Mouse (Mus musculus): ENCODE measurements around the gene 1700008O03Rik. TPM values are rescaled to one million over a fixed set of nuclear protein-coding genes. Genes with fewer than 3 reads are reported as not detected.

1700008O03Rik gene
- polyA plus RNA-seq, 1 experiment, result 0.43 TPM

DNA sequence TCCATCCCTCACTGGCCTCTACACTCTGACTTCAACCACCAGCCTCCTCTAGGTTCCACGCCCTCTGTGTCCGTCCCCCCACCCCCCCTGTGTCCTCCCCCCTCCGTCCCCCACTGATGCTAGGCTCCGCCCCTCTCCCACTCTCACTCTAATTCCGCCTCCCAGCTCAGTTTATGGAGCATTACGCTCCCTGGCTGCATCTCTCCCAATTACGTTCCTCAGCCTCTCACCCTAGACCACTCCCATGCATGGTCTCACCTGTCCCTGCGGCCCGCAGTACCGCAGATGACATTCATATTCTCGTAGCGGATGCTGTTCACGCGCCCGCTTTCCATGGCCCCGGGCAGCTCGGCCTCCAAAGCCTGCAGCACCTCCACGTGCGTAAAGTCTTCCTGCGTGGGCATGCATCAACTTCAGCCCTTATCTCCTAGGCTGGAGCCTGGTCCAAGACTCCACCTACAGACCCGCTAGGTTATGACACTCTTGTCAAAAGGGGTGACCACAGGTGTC is 24.8 kb downstream of the 1700008O03Rik start:
- peaks cover 10% of the 10 kb centered on the region for H3K4me1 ChIP-seq (ENCODE audit: control insufficient read depth, insufficient read depth, insufficient read length, low read length)
- peaks cover 27% of the 10 kb centered on the region for H3K27me3 ChIP-seq (ENCODE audit: control insufficient read depth, insufficient read depth, low read length)
- WGBS, result 11% methylated on average over 21 of the region's 21 CpGs
- no peak overlapping the region for H3K4me3 ChIP-seq (ENCODE audit: low read depth, low read length)
- TF ChIP-seq POLR2A (IDR thresholded peaks at IDR 0.05; ENCODE audit: low read depth, low read length) (no peak), CTCF (IDR thresholded peaks at IDR 0.05; ENCODE audit: extremely low read depth, insufficient read length, insufficient replicate concordance, low read depth, low read length) (no peak)
- no peak overlapping the region for H3K27ac ChIP-seq (ENCODE audit: insufficient read depth, low read depth, low read length)
- H3K36me3 ChIP-seq (ENCODE audit: control insufficient read depth, insufficient read depth, low read length), result no peaks in the 10 kb centered on the region

DNA sequence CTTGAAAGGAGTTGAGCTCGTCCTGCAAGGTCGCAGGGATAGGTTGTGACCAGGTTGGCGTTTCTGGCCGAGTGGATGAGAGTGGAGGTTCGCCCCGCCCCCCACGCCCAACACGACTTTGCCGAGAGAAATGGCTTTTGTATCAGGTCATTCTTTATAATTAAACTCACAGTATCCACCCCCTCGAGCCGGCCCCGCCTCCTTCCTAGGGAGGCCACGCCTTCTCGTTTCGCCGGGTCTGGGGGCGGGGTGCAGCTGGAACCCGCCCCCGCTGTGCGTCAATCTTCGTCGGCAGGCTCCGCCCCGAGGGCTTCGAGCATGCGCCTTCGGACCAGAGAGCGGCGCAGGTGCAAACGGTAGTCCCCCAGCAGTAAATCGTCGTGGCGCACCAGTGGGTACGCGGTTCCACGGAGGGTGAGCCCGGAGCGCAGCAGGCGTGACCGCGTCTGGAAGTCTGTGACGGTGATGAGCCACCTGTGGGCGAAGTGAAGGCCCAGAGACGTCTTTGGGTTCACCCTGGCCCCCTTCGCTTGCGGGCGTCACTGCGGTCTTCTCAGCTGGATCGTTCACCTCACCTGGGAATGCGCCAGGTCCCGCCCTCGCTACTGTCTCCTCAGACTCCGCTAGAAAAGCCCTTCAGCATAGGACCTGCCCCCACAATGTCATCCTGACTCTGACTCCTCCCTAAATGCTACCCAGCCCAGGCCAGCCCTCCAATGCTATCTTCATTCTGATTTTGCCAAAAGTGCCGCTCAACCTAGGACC is 25.5 kb downstream of the 1700008O03Rik start:
- under 1% methylated on average over 54 of the region's 54 CpGs for WGBS

DNA sequence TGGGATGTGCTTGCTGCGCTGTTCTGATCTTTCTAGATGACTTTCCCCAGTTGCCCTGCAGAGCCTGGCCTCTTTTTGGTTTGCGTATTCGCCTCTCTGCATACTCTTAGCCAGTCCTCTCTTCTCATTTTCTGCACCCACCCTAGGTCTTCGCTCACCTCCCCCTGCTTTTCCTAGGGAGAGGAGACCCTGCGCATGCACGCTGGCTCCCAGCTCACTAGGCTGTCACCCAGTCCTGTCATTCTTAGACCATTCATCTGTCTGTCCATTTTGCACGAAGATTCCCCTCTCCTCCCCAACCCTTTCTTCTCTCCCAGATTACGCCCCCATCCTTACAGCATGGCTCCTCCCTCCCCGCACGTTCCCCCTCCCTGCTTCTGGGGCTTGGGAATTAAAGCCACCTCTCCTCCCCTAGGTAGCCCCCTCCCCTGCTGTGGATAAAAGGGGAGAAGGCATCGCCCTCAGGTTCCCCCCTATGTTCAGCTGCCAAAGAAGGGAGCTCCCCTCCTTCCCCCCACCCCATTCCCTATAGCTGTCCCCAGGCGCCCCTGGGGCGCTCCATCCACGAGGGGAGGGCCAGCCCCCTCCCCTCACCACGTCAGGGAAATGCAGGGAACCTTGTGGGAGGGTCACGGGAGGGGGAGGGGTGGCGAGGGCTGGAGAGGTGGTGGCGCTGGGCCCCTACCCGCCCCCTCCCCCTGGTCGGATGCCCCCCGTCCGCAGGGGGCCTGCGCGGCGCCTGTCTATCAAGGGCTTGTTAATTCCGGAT is 26.6 kb downstream of the 1700008O03Rik start:
- no peak for TF ChIP-seq POLR2A (IDR thresholded peaks at IDR 0.05; ENCODE audit: low read depth, low read length)
- no peak for TF ChIP-seq CTCF (IDR thresholded peaks at IDR 0.05; ENCODE audit: extremely low read depth, insufficient read length, insufficient replicate concordance, low read depth, low read length)
- WGBS, result 9% methylated on average over 24 of the region's 26 CpGs
- Histone ChIP-seq H3K36me3 (ENCODE audit: control insufficient read depth, insufficient read depth, low read length) (no peaks in the 10 kb centered on the region), H3K4me1 (ENCODE audit: control insufficient read depth, insufficient read depth, insufficient read length, low read length) (peaks cover 10% of the 10 kb centered on the region), H3K27me3 (ENCODE audit: control insufficient read depth, insufficient read depth, low read length) (peaks cover 33% of the 10 kb centered on the region), H3K27ac (ENCODE audit: insufficient read depth, low read depth, low read length) (no peak overlapping the region), H3K4me3 (ENCODE audit: low read depth, low read length) (no peak overlapping the region)

More for the DNA sequence above, 25.5 kb downstream of the 1700008O03Rik start:
- Histone ChIP-seq H3K27ac (ENCODE audit: insufficient read depth, low read depth, low read length) (no peak overlapping the region), H3K4me3 (ENCODE audit: low read depth, low read length) (peak overlapping the region; percentile 74), H3K36me3 (ENCODE audit: control insufficient read depth, insufficient read depth, low read length) (no peaks in the 10 kb centered on the region), H3K4me1 (ENCODE audit: control insufficient read depth, insufficient read depth, insufficient read length, low read length) (peaks cover 10% of the 10 kb centered on the region), H3K27me3 (ENCODE audit: control insufficient read depth, insufficient read depth, low read length) (peaks cover 29% of the 10 kb centered on the region)
- TF ChIP-seq POLR2A (IDR thresholded peaks at IDR 0.05; ENCODE audit: low read depth, low read length) (no peak; the same call in 1 of the 2 replicates), CTCF (IDR thresholded peaks at IDR 0.05; ENCODE audit: extremely low read depth, insufficient read length, insufficient replicate concordance, low read depth, low read length) (no peak)

DNA sequence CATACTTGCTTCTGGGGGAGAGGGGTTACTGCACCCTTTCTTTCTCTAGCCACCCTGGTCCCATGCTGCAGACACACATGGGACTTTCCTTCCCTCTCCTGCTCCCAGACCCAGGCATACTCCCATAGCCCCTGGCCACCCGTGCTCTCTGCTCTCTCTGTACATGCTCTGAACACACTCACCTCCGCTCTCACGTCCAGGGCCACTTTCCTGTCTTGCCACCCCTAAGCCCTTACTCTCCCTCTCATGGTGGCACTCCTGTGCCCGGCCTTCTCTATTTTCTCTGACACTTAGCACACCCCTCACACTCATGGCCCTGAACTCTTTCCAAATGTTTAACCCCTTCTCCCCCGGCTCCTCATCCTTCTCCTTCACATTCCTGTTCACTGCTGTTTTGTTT is 27.6 kb downstream of the 1700008O03Rik start:
- WGBS, result 26% methylated on average over 5 of the region's 5 CpGs
- no peak overlapping the region for H3K27ac ChIP-seq (ENCODE audit: insufficient read depth, low read depth, low read length)
- H3K4me3 ChIP-seq (ENCODE audit: low read depth, low read length), result no peak overlapping the region
- no peaks in the 10 kb centered on the region for H3K36me3 ChIP-seq (ENCODE audit: control insufficient read depth, insufficient read depth, low read length)
- peaks cover 13% of the 10 kb centered on the region for H3K4me1 ChIP-seq (ENCODE audit: control insufficient read depth, insufficient read depth, insufficient read length, low read length)
- H3K27me3 ChIP-seq (ENCODE audit: control insufficient read depth, insufficient read depth, low read length), result peaks cover 43% of the 10 kb centered on the region
- no peak for TF ChIP-seq POLR2A (IDR thresholded peaks at IDR 0.05; ENCODE audit: low read depth, low read length)
- TF ChIP-seq CTCF (IDR thresholded peaks at IDR 0.05; ENCODE audit: extremely low read depth, insufficient read length, insufficient replicate concordance, low read depth, low read length), result no peak

DNA sequence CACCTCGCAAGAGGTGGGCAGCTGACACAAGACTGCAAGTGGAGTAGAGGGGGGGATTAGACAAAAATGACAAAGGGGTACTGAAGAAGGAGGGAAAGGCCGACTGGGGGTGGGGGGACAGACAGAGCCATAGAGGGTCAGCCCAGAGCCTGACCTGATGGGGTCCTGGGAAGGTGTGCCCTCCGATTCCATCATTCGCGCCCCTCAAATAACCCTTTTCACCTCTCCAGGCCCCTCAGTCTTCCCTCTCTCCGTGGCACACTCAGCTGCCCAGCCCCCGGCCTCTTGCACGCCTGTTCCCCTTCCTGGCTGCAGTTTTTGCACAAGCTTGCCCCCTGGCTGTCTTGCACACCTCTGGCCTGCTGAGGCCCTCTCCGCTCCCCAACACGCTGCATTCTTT is 28.1 kb downstream of the 1700008O03Rik start:
- Histone ChIP-seq H3K4me1 (ENCODE audit: control insufficient read depth, insufficient read depth, insufficient read length, low read length) (peaks cover 13% of the 10 kb centered on the region), H3K27me3 (ENCODE audit: control insufficient read depth, insufficient read depth, low read length) (peaks cover 48% of the 10 kb centered on the region), H3K36me3 (ENCODE audit: control insufficient read depth, insufficient read depth, low read length) (no peaks in the 10 kb centered on the region), H3K4me3 (ENCODE audit: low read depth, low read length) (no peak overlapping the region), H3K27ac (ENCODE audit: insufficient read depth, low read depth, low read length) (no peak overlapping the region)
- 15% methylated on average over 10 of the region's 10 CpGs for WGBS
- TF ChIP-seq CTCF (IDR thresholded peaks at IDR 0.05; ENCODE audit: extremely low read depth, insufficient read length, insufficient replicate concordance, low read depth, low read length) (no peak), POLR2A (IDR thresholded peaks at IDR 0.05; ENCODE audit: low read depth, low read length) (no peak)

DNA sequence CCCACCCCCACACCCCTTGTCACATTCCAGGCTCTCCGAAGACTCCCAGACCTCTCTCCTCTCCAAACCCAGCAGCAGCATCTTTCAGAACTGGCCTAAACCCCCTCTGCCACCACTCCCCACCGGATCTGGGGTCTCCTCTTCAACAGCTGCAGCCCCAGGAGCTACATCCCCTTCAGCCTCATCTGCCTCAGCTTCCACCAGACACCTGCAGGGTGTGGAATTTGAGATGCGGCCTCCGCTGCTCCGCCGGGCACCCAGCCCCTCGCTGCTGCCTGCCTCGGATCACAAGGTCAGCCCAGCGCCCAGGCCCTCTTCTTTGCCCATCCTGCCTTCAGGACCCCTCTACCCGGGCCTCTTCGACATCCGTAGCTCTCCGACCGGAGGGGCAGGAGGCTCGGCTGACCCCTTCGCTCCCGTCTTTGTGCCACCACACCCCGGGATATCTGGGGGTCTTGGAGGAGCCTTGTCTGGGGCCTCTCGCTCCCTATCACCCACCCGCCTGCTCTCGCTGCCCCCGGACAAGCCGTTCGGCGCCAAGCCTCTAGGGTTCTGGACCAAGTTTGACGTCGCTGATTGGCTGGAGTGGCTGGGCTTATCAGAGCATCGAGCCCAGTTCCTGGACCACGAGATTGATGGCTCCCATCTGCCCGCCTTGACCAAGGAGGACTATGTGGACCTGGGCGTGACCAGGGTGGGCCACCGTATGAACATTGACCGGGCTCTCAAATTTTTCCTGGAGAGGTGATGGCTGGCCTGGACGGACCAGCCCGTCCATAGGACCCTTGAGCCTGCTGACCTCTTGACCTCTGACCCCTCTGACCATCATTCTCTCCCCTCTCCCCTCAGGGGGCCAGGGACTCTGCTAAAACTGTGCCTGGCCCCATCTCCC is 28.8 kb downstream of the 1700008O03Rik start:
- Histone ChIP-seq H3K27ac (ENCODE audit: insufficient read depth, low read depth, low read length) (no peak overlapping the region), H3K4me1 (ENCODE audit: control insufficient read depth, insufficient read depth, insufficient read length, low read length) (peaks cover 13% of the 10 kb centered on the region), H3K36me3 (ENCODE audit: control insufficient read depth, insufficient read depth, low read length) (no peaks in the 10 kb centered on the region), H3K4me3 (ENCODE audit: low read depth, low read length) (peak overlapping the region; percentile 8; the same call in 1 of the 2 replicates), H3K27me3 (ENCODE audit: control insufficient read depth, insufficient read depth, low read length) (peaks cover 55% of the 10 kb centered on the region)
- TF ChIP-seq CTCF (IDR thresholded peaks at IDR 0.05; ENCODE audit: extremely low read depth, insufficient read length, insufficient replicate concordance, low read depth, low read length) (no peak), POLR2A (IDR thresholded peaks at IDR 0.05; ENCODE audit: low read depth, low read length) (no peak)
- 4% methylated on average over 35 of the region's 35 CpGs for WGBS
